ENCODE assay signal across 25 mouse cellular contexts in the genomic region with DNA sequence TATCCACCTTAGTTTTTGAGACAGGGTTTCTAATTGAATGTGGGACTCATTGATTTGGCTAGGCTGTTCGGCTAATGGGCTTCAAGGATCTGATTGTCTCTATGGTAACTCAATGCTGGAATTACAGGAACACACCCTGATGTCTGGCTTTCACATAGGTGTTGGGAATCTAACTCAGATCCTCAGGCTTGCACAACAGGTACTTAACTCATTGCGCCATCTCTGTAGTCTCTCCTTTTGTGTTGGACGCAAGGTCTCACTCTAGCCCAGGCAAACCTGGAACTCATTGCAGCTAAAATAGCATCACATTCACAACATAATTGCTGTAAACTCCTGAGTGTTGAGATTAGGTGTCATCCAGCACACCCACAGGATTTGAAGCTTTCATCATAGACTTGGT.
"Had no signal": no experiment of that assay in that cellular context is flagged by ENCODE, and none has a peak within 500 bp of the region (broad histone marks: within the 10 kb centered on the region; RNA-seq: fewer than 3 reads in every experiment).

No protein-coding gene starts in this region.

- H3K27ac ChIP-seq: heart, adult 2 months; heart, embryonic 13.5 days; heart, embryonic 15.5 days; hindbrain, embryonic 13.5 days; hindbrain, embryonic 15.5 days; hindbrain, postnatal 0 days; kidney, embryonic 15.5 days; kidney, postnatal 0 days; limb, embryonic 10.5 days; limb, embryonic 12.5 days had no signal

- H3K9me3 ChIP-seq: heart, embryonic 13.5 days; heart, embryonic 15.5 days; hindbrain, embryonic 13.5 days; hindbrain, embryonic 15.5 days; kidney, embryonic 15.5 days; limb, embryonic 10.5 days; limb, embryonic 12.5 days had no signal

- ATAC-seq: forebrain, embryonic 16.5 days; hindbrain, postnatal 0 days; intestine, embryonic 16.5 days had no signal

- H3K27me3 ChIP-seq: heart, embryonic 13.5 days; heart, embryonic 15.5 days; hindbrain, embryonic 13.5 days; hindbrain, embryonic 15.5 days; kidney, embryonic 15.5 days; limb, embryonic 12.5 days had no signal

- H3K4me3 ChIP-seq: gastrocnemius, adult 2 months; heart, adult 2 months; heart, embryonic 13.5 days; heart, embryonic 15.5 days; hindbrain, embryonic 13.5 days; hindbrain, embryonic 15.5 days; kidney, embryonic 15.5 days; limb, embryonic 10.5 days; limb, embryonic 12.5 days had no signal

- H3K9ac ChIP-seq: heart, embryonic 13.5 days; heart, embryonic 15.5 days; hindbrain, embryonic 13.5 days; hindbrain, embryonic 15.5 days; kidney, embryonic 15.5 days; limb, embryonic 12.5 days had no signal

- DNase-seq: gastrocnemius, adult 2 months; gastrocnemius, postnatal 10 days; gastrocnemius, postnatal 25 days; heart, adult 2 months; heart, postnatal 14 days; heart, postnatal 36 days; kidney, adult 11 months; kidney, adult 2 months; kidney, adult 9 months; kidney, postnatal 14 days; kidney, postnatal 36 days; layer of hippocampus, adult 9-11 months; layer of hippocampus, postnatal 36 days had no signal

- H3K4me2 ChIP-seq: heart, embryonic 11.5 days; heart, embryonic 13.5 days; heart, embryonic 15.5 days; hindbrain, embryonic 13.5 days; hindbrain, embryonic 15.5 days; kidney, embryonic 15.5 days; limb, embryonic 12.5 days had no signal

- H3K4me1 ChIP-seq: hindbrain, embryonic 13.5 days; hindbrain, embryonic 15.5 days; kidney, embryonic 15.5 days; limb, embryonic 10.5 days; limb, embryonic 12.5 days had no signal
